Mouse (Mus musculus) limb, embryonic 15.5 days (tissue): ENCODE data around the gene Abhd16b. TPM values are rescaled to one million over a fixed set of nuclear protein-coding genes. Genes with fewer than 3 reads are reported as not detected.

Source experiments
- polyA plus RNA-seq: library from polyadenylated mRNA; unstranded; fragments of >200 nt; fragmentation: Nextera tagmentation; extraction: Ambion mirVana; gene quantifications from 2 replicates; pipeline ENCODE4 v1.2.1, GENCODE M21; 2015

The Abhd16b gene
- polyA plus RNA-seq, 1 experiment from 2014 or later = 0.13 TPM

Other genes with a start within 250 kb of the Abhd16b start
- gene Gmeb2, start 205.2 kb upstream of the Abhd16b start, polyA plus RNA-seq = 14.1 and 15.1 TPM in 2 replicates
- 0.77 and 2.5 TPM in 2 replicates for gene Stmn3, start 178.7 kb upstream of the Abhd16b start, polyA plus RNA-seq
- 35.8 and 36.3 TPM in 2 replicates for gene Rtel1, start 173.5 kb upstream of the Abhd16b start, polyA plus RNA-seq
- 40.4 and 42.1 TPM in 2 replicates for gene Zgpat, start 128.3 kb upstream of the Abhd16b start, polyA plus RNA-seq
- 59.0 and 64.8 TPM in 2 replicates for gene Arfrp1, start 127.8 kb upstream of the Abhd16b start, polyA plus RNA-seq
- 22.7 and 23.7 TPM in 2 replicates for gene Lime1, start 113.1 kb upstream of the Abhd16b start, polyA plus RNA-seq
- 4.2 and 4.8 TPM in 2 replicates for gene Zbtb46, start 33.8 kb upstream of the Abhd16b start, polyA plus RNA-seq
- gene Tpd52l2, start 3.9 kb downstream of the Abhd16b start, polyA plus RNA-seq = 155 and 159 TPM in 2 replicates
- 89.3 and 89.5 TPM in 2 replicates for gene Dnajc5, start 27.3 kb downstream of the Abhd16b start, polyA plus RNA-seq
- gene Uckl1, start 91.7 kb downstream of the Abhd16b start, polyA plus RNA-seq = 44.7 and 52.6 TPM in 2 replicates
- 63.3 and 63.7 TPM in 2 replicates for gene Prpf6, start 98.7 kb downstream of the Abhd16b start, polyA plus RNA-seq
- gene Zfp512b, start 99.6 kb downstream of the Abhd16b start, polyA plus RNA-seq = 43.8 and 53.4 TPM in 2 replicates
- 11.0 TPM in 2 replicates for gene Samd10, start 106.0 kb downstream of the Abhd16b start, polyA plus RNA-seq
- not detected in 2 replicates for gene Gm29797, start 163.8 kb downstream of the Abhd16b start, polyA plus RNA-seq
- 38.7 and 43.4 TPM in 2 replicates for gene Sox18, start 178.4 kb downstream of the Abhd16b start, polyA plus RNA-seq
- gene Tcea2, start 187.1 kb downstream of the Abhd16b start, polyA plus RNA-seq = 19.5 and 21.8 TPM in 2 replicates
- gene Rgs19, start 200.8 kb downstream of the Abhd16b start, polyA plus RNA-seq = 72.9 and 84.0 TPM in 2 replicates
- gene Lkaaear1, start 205.2 kb downstream of the Abhd16b start, polyA plus RNA-seq = not detected in 2 replicates
- gene Oprl1, start 221.8 kb downstream of the Abhd16b start, polyA plus RNA-seq = 0.38 and 0.54 TPM in 2 replicates